Mouse (Mus musculus): ENCODE data around the gene Tmem30a. TPM values are rescaled to one million over a fixed set of nuclear protein-coding genes. Genes with fewer than 3 reads are reported as not detected.

The Tmem30a gene
- total and polyA plus RNA-seq, 3 experiments = 29.7 to 83.6 (median 42.1) TPM

DNA sequence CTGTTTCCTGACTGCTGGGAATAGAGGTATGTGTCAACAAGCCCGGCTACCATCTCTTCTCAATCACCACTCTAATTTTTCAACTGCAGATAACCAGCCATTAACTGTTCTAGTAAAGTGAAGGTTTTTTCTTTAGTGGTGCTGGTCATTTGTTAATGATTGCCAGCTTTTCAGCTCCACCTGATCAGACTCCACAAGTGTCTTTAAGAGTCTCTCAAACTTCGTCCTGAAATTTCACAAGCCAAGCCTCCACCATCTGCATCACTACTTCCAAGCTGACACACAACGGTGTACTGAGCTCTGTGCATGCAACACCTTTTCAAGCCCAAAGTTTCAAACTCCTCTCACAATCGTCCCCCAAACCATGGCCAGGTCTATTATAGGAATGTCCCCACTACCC, 28.0 kb downstream of the Tmem30a start:
- TF ChIP-seq CHD1 (IDR thresholded peaks at IDR 0.05; ENCODE audit: low read depth, low read length) (no peak), CTCF (conservative IDR thresholded peaks at IDR 0.05 in 1 of 2, IDR thresholded peaks at IDR 0.05 in 1 of 2; ENCODE audit: low read depth in 2 of 2, low read length in 2 of 2) (no peak), GABPA (IDR thresholded peaks at IDR 0.05; ENCODE audit: insufficient replicate concordance, low read depth, low read length) (no peak), UBTF (IDR thresholded peaks at IDR 0.05; ENCODE audit: low read depth, low read length) (no peak), KAT2A (IDR thresholded peaks at IDR 0.05; ENCODE audit: insufficient replicate concordance, low read length) (no peak), ZKSCAN1 (IDR thresholded peaks at IDR 0.05; ENCODE audit: borderline replicate concordance, low read depth, low read length) (no peak), RAD21 (IDR thresholded peaks at IDR 0.05; ENCODE audit: low read depth, low read length) (no peak), USF2 (conservative IDR thresholded peaks at IDR 0.05; ENCODE audit: low read depth, low read length) (no peak), POLR2A (IDR thresholded peaks at IDR 0.05; ENCODE audit: low read depth, low read length) (no peak), RCOR1 (conservative IDR thresholded peaks at IDR 0.05; ENCODE audit: low read depth, low read length) (no peak), SIN3A (IDR thresholded peaks at IDR 0.05; ENCODE audit: low read length) (no peak), USF1 (IDR thresholded peaks at IDR 0.05; ENCODE audit: low read depth, low read length) (no peak), NELFE (IDR thresholded peaks at IDR 0.05; ENCODE audit: low read depth, low read length) (no peak), ZMIZ1 (IDR thresholded peaks at IDR 0.05; ENCODE audit: low read depth, low read length) (no peak), NRF1 (IDR thresholded peaks at IDR 0.05; ENCODE audit: low read depth, low read length) (no peak), MXI1 (IDR thresholded peaks at IDR 0.05; ENCODE audit: low read depth, low read length) (no peak), TCF12 (IDR thresholded peaks at IDR 0.05; ENCODE audit: low read depth, low read length) (no peak)
- DNase-seq (ENCODE audit: extremely low read depth) = no peak
- Histone ChIP-seq H3K9me3 (replicated peaks; ENCODE audit: low read length) (no peaks in the 10 kb centered on the region), H3K79me2 (replicated peaks; ENCODE audit: control insufficient read depth, extremely low read depth, insufficient read depth, poor library complexity, severe bottlenecking) (no peaks in the 10 kb centered on the region), H3K27ac (ENCODE audit: insufficient read depth, low read depth) (no peak overlapping the region), H3K9ac (ENCODE audit: insufficient read depth, low read depth) (no peak overlapping the region), H3K36me3 (replicated peaks in 1 of 2; ENCODE audit: control insufficient read depth in 1 of 2, insufficient read depth in 1 of 2, low read length in 1 of 2) (peaks cover 2 to 4% of the 10 kb centered on the region in 2 experiments), H3K4me2 (ENCODE audit: insufficient read depth, low read depth, poor library complexity, severe bottlenecking) (no peak overlapping the region), H3K27me3 (replicated peaks) (no peaks in the 10 kb centered on the region), H3K4me3 (replicated peaks in 1 of 3; ENCODE audit: low read depth in 2 of 3, low read length in 2 of 3, poor library complexity in 1 of 3) (no peak overlapping the region), H3K4me1 (ENCODE audit: control insufficient read depth in 1 of 2, insufficient read depth in 2 of 2) (peaks cover 0 to 3% of the 10 kb centered on the region in 2 experiments; a peak in 1 of 4 replicates)
- in situ Hi-C loops (cut with MboI; ENCODE audit: low pct_ligation_motif_present, low pct_unique_long_range_greater_than_20kb, low sequenced_read_pairs) = no loop called here
- dilution Hi-C loops (cut with MboI; ENCODE audit: extremely low pct_ligation_motif_present, extremely low pct_unique_long_range_greater_than_20kb, low sequenced_read_pairs) = no loop called here

DNA sequence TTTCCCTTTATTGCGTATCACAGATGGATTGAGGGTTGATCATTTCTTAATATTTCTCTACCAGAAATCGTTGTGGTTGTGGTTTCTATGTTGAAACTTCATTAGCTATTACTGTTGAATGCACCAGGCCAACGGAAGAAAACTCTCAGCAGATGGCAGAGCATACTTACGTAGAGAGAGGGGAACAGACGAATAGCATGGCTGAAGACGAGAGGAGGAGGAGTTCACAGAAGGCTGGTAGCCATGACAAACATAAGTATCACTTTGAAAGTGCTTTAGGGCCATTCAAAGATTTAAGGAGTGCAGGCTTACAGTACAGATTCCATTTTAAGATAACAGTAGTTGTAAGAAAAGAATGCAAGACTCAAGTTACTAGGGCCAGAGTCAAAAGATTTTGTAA, 30.8 kb downstream of the Tmem30a start:
- no peak overlapping the region for H3K4me2 ChIP-seq (ENCODE audit: insufficient read depth, low read depth, poor library complexity, severe bottlenecking)
- no peak overlapping the region for H3K27ac ChIP-seq (ENCODE audit: insufficient read depth, low read depth)
- no peak for DNase-seq (ENCODE audit: extremely low read depth)
- H3K9ac ChIP-seq (ENCODE audit: insufficient read depth, low read depth) = no peak overlapping the region
- peaks cover 19% of the 10 kb centered on the region for H3K79me2 ChIP-seq (replicated peaks; ENCODE audit: control insufficient read depth, extremely low read depth, insufficient read depth, poor library complexity, severe bottlenecking)
- no peaks in the 10 kb centered on the region for H3K27me3 ChIP-seq (replicated peaks)
- peaks cover 3 to 4% of the 10 kb centered on the region in 2 experiments for H3K36me3 ChIP-seq (replicated peaks in 1 of 2; ENCODE audit: control insufficient read depth in 1 of 2, insufficient read depth in 1 of 2, low read length in 1 of 2)
- H3K4me1 ChIP-seq (ENCODE audit: control insufficient read depth in 1 of 2, insufficient read depth in 2 of 2) = peaks cover 2 to 16% of the 10 kb centered on the region in 2 experiments; a peak in 2 of 4 replicates
- TF ChIP-seq JUN (IDR thresholded peaks at IDR 0.05; ENCODE audit: insufficient read depth, low read depth, low read length) = no peak
- no peak for TF ChIP-seq USF2 (conservative IDR thresholded peaks at IDR 0.05; ENCODE audit: low read depth, low read length)
- no peak for TF ChIP-seq NELFE (IDR thresholded peaks at IDR 0.05; ENCODE audit: low read depth, low read length)
- TF ChIP-seq ZMIZ1 (IDR thresholded peaks at IDR 0.05; ENCODE audit: low read depth, low read length) = no peak
- TF ChIP-seq MEF2A (IDR thresholded peaks at IDR 0.05; ENCODE audit: borderline replicate concordance, low read depth, low read length) = no peak
- TF ChIP-seq EP300 (IDR thresholded peaks at IDR 0.05; ENCODE audit: low read length) = no peak
- TF ChIP-seq POLR2AphosphoS2 (IDR thresholded peaks at IDR 0.05; ENCODE audit: low read depth, low read length) = no peak
- TF ChIP-seq NRF1 (IDR thresholded peaks at IDR 0.05; ENCODE audit: low read depth, low read length) = no peak
- TF ChIP-seq ZC3H11A (IDR thresholded peaks at IDR 0.05; ENCODE audit: low read depth, low read length) = no peak
- no peak for TF ChIP-seq ZNF384 (IDR thresholded peaks at IDR 0.05; ENCODE audit: low read depth, low read length)
- TF ChIP-seq USF1 (IDR thresholded peaks at IDR 0.05; ENCODE audit: low read depth, low read length) = no peak
- no peak for TF ChIP-seq CHD2 (IDR thresholded peaks at IDR 0.05; ENCODE audit: low read length)
- dilution Hi-C loops (cut with MboI; ENCODE audit: extremely low pct_ligation_motif_present, extremely low pct_unique_long_range_greater_than_20kb, low sequenced_read_pairs) = no loop called here
- in situ Hi-C loops (cut with MboI; ENCODE audit: low pct_ligation_motif_present, low pct_unique_long_range_greater_than_20kb, low sequenced_read_pairs) = no loop called here
- no peaks in the 10 kb centered on the region for H3K9me3 ChIP-seq (replicated peaks; ENCODE audit: low read length)
- H3K4me3 ChIP-seq (replicated peaks in 1 of 3; ENCODE audit: low read depth in 2 of 3, low read length in 2 of 3, poor library complexity in 1 of 3) = no peak overlapping the region

All from CH12.LX (cell line).